Mouse (Mus musculus) lung, embryonic 14.5 days (tissue): Measurements from ENCODE around the gene Casp9. TPM values are rescaled to one million over a fixed set of nuclear protein-coding genes. Genes with fewer than 3 reads are reported as not detected.

Source experiments
- ATAC-seq: fragments of 200-750 bp; cut with Nextera tagmentation; 2 replicates; pipeline ENCODE4 v1.8.0; 2017; ENCODE audit warnings: mild to moderate bottlenecking, moderate TSS enrichment, moderate library complexity; ENCODE audit not compliant: insufficient read depth
- DNase-seq: peaks from one replicate; pipeline ENCODE4 v3.0.0-alpha.2; 2015
- H3K27ac ChIP-seq: fragments of 300-500 bp; sonication (generic); 2 replicates; pipeline ENCODE4 v1.5.1; 2014; ENCODE audit warnings: low read depth, mild to moderate bottlenecking, moderate library complexity
- H3K27me3 ChIP-seq: fragments of 300-500 bp; sonication (generic); 2 replicates; pipeline ENCODE4 v1.6.1; 2014; ENCODE audit warnings: low read length, control low read depth; ENCODE audit not compliant: insufficient read depth
- H3K36me3 ChIP-seq: fragments of 300-500 bp; sonication (generic); 2 replicates; pipeline ENCODE4 v1.6.1; 2014; ENCODE audit warnings: control low read depth; ENCODE audit not compliant: insufficient read depth
- H3K4me1 ChIP-seq: fragments of 300-500 bp; sonication (generic); 2 replicates; pipeline ENCODE4 v1.6.1; 2014; ENCODE audit warnings: antibody characterized with exemption, control low read depth; ENCODE audit not compliant: insufficient read depth
- H3K4me2 ChIP-seq: fragments of 300-500 bp; sonication (generic); 2 replicates; pipeline ENCODE4 v1.6.1; 2014; ENCODE audit warnings: mild to moderate bottlenecking
- H3K4me3 ChIP-seq: fragments of 300-500 bp; sonication (generic); 2 replicates; pipeline ENCODE4 v1.5.1; 2014; ENCODE audit warnings: low read depth, low read length
- H3K9ac ChIP-seq: fragments of 300-500 bp; sonication (generic); 2 replicates; pipeline ENCODE4 v1.6.1; 2014
- H3K9me3 ChIP-seq: fragments of 300-500 bp; sonication (generic); 2 replicates; pipeline ENCODE4 v1.6.1; 2016; ENCODE audit warnings: low read depth, low read length, control low read depth
- CTCF ChIP-seq: IDR thresholded peaks from 2 replicates; pipeline ENCODE4 v1.5.1; 2016; ENCODE audit warnings: antibody characterized with exemption, low read depth
- WGBS: fragments of 180-500 bp; shearing (Covaris S2); extraction: QIAGEN DNeasy Blood & Tissue Kit; methylation state at CpG from one replicate; pipeline ENCODE4 v1.1.7; 2014; 5-methylcytosine and 5-hydroxymethylcytosine counted together
- polyA plus RNA-seq: library from polyadenylated mRNA; unstranded; fragments of >200 nt; fragmentation: Nextera tagmentation; extraction: Ambion mirVana; gene quantifications from 2 replicates; pipeline ENCODE4 v1.2.1, GENCODE M21; 2014

Casp9 gene
- polyA plus RNA-seq, 1 experiment from 2014 or later = 22.3 TPM

DNA sequence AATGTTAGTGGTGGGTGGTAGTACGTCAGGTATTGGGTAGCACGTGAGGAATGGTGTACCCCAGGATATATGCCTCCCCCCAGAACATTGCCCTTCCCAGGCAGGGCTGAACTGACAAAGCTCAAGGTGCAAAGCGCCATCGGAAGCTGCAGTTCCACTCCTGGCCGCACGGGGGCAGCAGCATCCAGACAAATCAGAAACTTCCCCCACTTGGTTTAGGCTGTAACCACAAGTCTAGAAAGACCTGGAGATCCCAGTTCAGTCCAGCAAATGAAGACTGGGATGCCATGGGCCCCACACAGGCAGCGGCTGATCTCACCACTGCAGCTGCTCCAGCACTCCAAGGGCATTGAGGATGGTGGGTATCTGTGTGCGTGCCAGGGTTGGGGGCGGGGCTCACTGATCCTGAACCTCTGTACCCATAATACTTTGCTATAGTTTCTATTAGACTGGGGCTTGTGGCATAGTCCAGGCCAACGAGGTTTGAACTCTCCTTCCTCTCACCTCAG is 64.1 kb downstream of the Casp9 start:
- ATAC-seq (peak; percentile 80), DNase-seq (peak; percentile 91)
- Histone ChIP-seq H3K27me3 (no peaks in the 10 kb centered on the region), H3K9ac (no peak overlapping the region), H3K4me1 (0 out of 2 replicates have a peak, but pooled peaks cover 5% of the 10 kb centered on the region), H3K36me3 (peaks cover 25% of the 10 kb centered on the region), H3K27ac (no peak overlapping the region), H3K9me3 (no peaks in the 10 kb centered on the region), H3K4me2 (no peak overlapping the region), H3K4me3 (no peak overlapping the region)
- 16% methylated on average over 10 of the region's 10 CpGs for WGBS
- peak; percentile 99 for TF ChIP-seq CTCF

- no peaks in the 10 kb centered on the region for H3K27me3 ChIP-seq
- DNase-seq (peak; percentile 61), ATAC-seq (no peak)
- no peaks in the 10 kb centered on the region for H3K9me3 ChIP-seq
- no peak overlapping the region for H3K4me2 ChIP-seq
- TF ChIP-seq CTCF = no peak
- no peak overlapping the region for H3K9ac ChIP-seq
- H3K4me3 ChIP-seq = no peak overlapping the region
- 0 out of 2 replicates have a peak, but pooled peaks cover 5% of the 10 kb centered on the region for H3K4me1 ChIP-seq
- WGBS = 77% methylated on average over 20 of the region's 20 CpGs
- peak overlapping the region; percentile 36; the same call in 1 of the 2 replicates for H3K27ac ChIP-seq
- H3K36me3 ChIP-seq = peaks cover 25% of the 10 kb centered on the region
Measured at GRCm38 (mm10) chr4:141858501-141858900, 65.1 kb downstream of the Casp9 start.

- Histone ChIP-seq H3K27ac (no peak overlapping the region), H3K4me3 (no peak overlapping the region), H3K4me2 (no peak overlapping the region), H3K36me3 (peaks cover 25% of the 10 kb centered on the region), H3K27me3 (no peaks in the 10 kb centered on the region), H3K9me3 (no peaks in the 10 kb centered on the region), H3K9ac (no peak overlapping the region), H3K4me1 (0 out of 2 replicates have a peak, but pooled peaks cover 5% of the 10 kb centered on the region)
- ATAC-seq (no peak), DNase-seq (no peak)
- WGBS = 94% methylated on average over 14 of the region's 14 CpGs
- TF ChIP-seq CTCF = no peak
Measured at GRCm38 (mm10) chr4:141859351-141859750, 65.9 kb downstream of the Casp9 start.

DNA sequence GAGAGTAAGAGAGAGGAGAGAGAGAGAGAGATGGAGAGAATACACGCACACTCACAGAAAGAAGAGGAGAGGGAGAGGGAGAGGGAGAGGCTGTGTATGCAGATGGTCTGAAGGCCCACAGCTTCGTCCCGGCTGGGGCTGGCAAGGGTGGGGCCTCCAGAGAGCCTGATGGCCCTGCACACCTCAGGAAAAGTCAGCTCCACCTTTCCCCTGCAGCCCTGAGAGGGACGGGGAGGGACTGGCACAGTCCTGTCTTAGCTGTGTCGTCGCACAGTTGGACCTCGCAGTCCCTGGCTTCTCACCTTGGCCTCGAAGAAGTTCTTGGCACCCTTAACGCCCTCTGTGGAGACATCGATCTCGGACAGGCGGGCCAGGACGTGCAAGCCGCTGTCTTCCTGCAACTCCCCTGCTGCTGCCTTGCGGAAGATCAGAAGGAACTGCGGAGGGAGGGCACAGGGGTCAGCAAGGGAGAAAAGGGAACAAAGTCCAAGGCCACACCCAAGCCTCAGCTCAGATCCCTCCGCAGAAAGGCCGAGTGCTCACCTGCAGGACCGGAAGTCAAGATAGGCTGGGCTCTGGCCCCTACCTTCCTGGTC is 66.9 kb downstream of the Casp9 start:
- Histone ChIP-seq H3K4me2 (no peak overlapping the region), H3K27ac (no peak overlapping the region), H3K9me3 (no peaks in the 10 kb centered on the region), H3K36me3 (peaks cover 25% of the 10 kb centered on the region), H3K4me3 (no peak overlapping the region), H3K4me1 (0 out of 2 replicates have a peak, but pooled peaks cover 5% of the 10 kb centered on the region), H3K27me3 (no peaks in the 10 kb centered on the region), H3K9ac (no peak overlapping the region)
- no peak for ATAC-seq
- 70% methylated on average over 19 of the region's 19 CpGs for WGBS
- no peak for TF ChIP-seq CTCF
- DNase-seq = no peak

DNA sequence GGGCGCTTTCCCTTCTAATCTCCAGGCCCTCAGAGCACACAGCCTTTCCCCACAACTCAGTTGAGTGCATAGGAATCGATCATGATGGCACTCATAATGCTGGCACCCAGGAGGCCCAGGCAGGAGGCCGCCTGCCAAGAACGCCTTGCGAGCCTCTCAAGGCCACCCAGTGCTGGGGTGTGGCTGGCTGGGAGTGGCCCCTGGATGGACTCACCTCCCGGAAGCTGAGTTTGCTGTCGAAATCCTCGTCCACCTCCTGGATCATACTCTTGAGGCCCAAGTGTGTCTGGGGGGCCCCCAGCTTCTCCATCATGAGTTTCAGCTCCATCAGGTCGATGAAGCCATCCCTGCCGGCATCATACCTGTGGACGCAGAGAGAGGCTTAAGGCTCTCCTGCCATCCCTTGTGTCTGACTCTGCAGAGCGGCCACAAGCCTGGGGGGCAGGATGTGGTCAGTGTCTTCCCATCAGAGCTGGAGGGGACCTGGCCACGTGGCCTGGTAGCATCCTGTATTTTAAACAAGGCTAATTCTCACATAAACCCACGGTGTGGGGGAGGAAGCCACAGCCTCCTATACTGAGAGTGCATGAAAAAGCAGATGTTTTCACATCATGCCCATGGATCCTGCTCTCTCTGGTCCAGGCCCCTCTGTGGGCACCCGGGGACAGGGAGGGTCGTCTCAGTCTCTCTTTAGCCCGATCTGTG is 68.3 kb downstream of the Casp9 start:
- ATAC-seq (no peak), DNase-seq (no peak)

DNA sequence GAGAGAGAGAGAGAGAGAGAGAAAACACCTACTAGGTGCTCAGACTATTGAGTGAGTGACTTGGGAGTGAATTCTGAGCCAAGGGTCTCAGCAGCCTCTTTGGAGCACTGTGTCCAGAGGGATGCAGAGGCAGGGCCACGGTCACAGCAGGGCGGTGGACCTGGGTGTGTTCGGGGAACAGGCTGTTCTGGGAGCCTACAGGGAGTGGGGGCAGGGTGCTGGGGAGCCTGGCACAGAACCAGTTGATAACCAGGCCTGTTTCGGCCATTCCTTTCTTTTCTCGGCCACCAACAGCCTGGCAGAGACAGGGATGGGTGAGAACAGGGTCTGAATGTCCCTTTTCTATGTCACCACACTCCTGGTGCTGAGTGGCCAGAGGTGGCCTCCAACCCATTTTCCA is 69.5 kb downstream of the Casp9 start:
- DNase-seq (no peak), ATAC-seq (no peak)
- Histone ChIP-seq H3K9me3 (no peaks in the 10 kb centered on the region), H3K4me1 (peaks cover 18% of the 10 kb centered on the region), H3K4me3 (no peak overlapping the region), H3K9ac (no peak overlapping the region), H3K27me3 (no peaks in the 10 kb centered on the region), H3K27ac (no peak overlapping the region), H3K4me2 (no peak overlapping the region), H3K36me3 (peaks cover 28% of the 10 kb centered on the region)
- no peak for TF ChIP-seq CTCF
- WGBS = 80% methylated on average over 5 of the region's 5 CpGs

More for the DNA sequence above, 68.3 kb downstream of the Casp9 start:
- Histone ChIP-seq H3K9me3 (no peaks in the 10 kb centered on the region), H3K27me3 (no peaks in the 10 kb centered on the region), H3K36me3 (peaks cover 28% of the 10 kb centered on the region), H3K4me2 (no peak overlapping the region), H3K9ac (no peak overlapping the region), H3K4me1 (peaks cover 11% of the 10 kb centered on the region), H3K4me3 (no peak overlapping the region), H3K27ac (no peak overlapping the region)
- TF ChIP-seq CTCF = no peak
- 81% methylated on average over 17 of the region's 17 CpGs for WGBS

GRCm38 (mm10) chr4:141863726-141864280 is 70.4 kb downstream of the Casp9 start:
- DNase-seq (no peak), ATAC-seq (no peak)
- Histone ChIP-seq H3K4me3 (no peak overlapping the region), H3K4me1 (peaks cover 21% of the 10 kb centered on the region), H3K9me3 (no peaks in the 10 kb centered on the region), H3K27me3 (no peaks in the 10 kb centered on the region), H3K9ac (no peak overlapping the region), H3K36me3 (peaks cover 25% of the 10 kb centered on the region), H3K4me2 (no peak overlapping the region), H3K27ac (no peak overlapping the region)
- TF ChIP-seq CTCF = no peak
- 87% methylated on average over 7 of the region's 7 CpGs for WGBS
